Mouse (Mus musculus): ENCODE results near the gene Miip. TPM values are rescaled to one million over a fixed set of nuclear protein-coding genes. Genes with fewer than 3 reads are reported as not detected.
"Not testable (repeated sequence)": the region's sequence is repeated elsewhere in the genome, so short reads cannot be mapped to it uniquely, and the experiment has no call there.

Miip gene
- total RNA-seq, 2 experiments from 2014 or later: 12.8 to 22.4 TPM

DNA sequence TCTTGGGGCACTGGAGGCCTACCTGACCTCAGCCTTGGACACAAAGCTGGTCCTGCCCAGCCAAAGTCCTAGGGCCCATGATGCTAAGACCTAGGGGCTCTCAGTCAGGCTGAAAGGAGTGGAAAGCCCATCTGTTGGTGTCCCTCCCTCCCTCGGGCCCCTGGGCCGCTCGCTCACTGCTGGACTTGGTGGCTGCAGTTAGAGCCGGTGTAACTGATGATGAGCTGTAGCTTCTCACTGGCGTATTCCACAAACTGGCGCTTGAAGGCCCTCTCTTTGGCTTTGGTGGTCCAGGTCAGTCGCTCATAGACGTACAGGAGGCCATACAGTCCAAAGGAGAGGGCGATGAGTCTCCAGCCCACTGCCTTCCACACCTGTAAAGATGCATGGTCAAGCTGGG is 9.9 kb upstream of the Miip start:
- no peak for DNase-seq (ENCODE audit: low spot score in 2 of 2)
- intact Hi-C loops (cut with DNase I): no loop called here

DNA sequence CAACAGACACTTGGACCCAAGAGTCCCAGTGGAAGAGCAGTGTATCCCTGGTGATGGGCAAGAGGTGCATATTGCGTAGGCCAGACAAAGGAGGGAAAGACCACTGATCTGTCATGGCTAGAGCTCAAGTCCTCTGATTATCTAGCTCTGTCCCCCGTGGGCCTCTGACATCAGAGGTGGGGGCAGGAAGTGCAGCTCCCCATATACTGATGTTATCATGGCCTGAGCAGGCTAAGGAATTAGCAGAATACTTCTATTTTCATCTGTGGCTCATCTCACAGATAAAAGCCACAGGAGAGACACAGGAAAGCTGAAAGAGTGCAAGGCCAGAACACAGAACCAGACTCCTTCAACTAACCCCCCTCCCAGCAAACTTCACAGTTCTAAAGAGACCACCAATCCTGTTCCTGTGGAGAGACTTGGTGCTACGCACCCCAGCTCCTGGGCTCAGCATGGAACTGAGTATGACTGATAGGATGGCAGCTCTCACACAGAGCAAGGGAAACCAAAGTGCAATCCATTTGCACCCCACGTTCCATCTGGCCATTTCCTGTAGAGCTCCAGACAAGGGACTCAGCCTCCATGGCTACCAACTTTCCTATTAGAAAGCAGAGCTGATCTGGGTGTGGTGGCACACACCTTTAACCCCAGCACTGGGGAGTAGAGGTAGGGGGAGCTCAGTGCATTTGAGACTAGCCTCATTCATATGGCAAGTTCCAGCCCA is 7.4 kb upstream of the Miip start:
- DNase-seq (ENCODE audit: low spot score in 2 of 2): no peak
- intact Hi-C loops (cut with DNase I): no loop called here

- DNase-seq (ENCODE audit: low spot score in 2 of 2): no peak
- intact Hi-C loops (cut with DNase I): loop anchor here (2.0 to 5.0 kb wide), 2 partner anchors 20 to 427 kb away; partner anchors contain the start of gene Zfp933
Measured at GRCm38 (mm10) chr4:147869238-147869637, 622 bp upstream of the Miip start.

GRCm38 (mm10) chr4:147867563-147868449 is 810 bp downstream of the Miip start:
- no peak for DNase-seq (ENCODE audit: low spot score in 2 of 2)
- intact Hi-C loops (cut with DNase I): loop anchor here (2.0 to 5.0 kb wide), 2 partner anchors 19 to 426 kb away; partner anchors contain the start of gene Zfp933

DNA sequence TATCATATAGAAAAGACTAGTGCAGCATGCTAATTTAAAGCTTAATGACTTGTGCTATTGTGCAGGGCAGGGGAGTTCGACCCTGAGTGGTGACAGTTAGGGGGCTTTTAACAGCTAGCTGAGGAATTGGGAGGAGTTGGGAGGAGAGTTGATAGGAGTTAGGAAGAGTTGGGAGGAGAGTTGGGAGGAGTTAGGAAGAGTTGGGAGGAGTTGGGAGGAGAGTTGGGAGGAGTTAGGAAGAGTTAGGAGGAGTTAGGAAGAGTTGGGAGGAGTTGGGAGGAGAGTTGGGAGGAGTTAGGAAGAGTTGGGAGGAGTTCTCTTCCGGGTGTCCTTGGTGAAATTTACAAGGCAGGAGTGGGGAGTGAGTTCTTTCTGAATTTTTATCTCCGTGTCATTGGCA is 1.8 kb downstream of the Miip start:
- intact Hi-C loops (cut with DNase I): loop anchor here (5.0 kb wide), 1 partner anchor 424 kb away; no protein-coding TSS in a partner anchor
- not testable (repeated sequence) for DNase-seq (ENCODE audit: low spot score in 2 of 2)

DNA sequence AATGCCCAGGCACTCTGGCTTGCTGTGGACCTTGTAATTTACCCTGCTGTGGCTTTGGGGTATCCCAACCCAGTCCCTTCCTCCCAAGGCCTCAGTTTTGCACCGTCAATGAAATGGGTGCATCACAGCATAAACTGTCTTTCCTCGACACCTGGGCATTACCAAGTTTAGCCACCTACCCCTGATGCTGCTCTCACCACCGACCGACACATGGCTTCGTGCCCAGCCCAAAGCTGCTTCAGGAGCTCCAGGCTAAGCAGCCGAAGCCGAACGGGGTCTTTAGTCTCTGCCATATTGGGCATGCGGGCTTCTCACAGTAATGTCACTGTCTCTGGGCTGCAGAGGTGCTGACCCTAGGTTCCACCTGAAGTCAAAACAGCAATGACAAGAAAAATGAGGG is 2.6 kb downstream of the Miip start:
- intact Hi-C loops (cut with DNase I): loop anchor here (5.0 kb wide), 1 partner anchor 424 kb away; no protein-coding TSS in a partner anchor
- no peak for DNase-seq (ENCODE audit: low spot score in 2 of 2)

- intact Hi-C loops (cut with DNase I): loop anchor here (5.0 kb wide), 1 partner anchor 423 kb away; no protein-coding TSS in a partner anchor
- no peak for DNase-seq (ENCODE audit: low spot score in 2 of 2)
Measured at GRCm38 (mm10) chr4:147865651-147866050, 3.0 kb downstream of the Miip start.

DNA sequence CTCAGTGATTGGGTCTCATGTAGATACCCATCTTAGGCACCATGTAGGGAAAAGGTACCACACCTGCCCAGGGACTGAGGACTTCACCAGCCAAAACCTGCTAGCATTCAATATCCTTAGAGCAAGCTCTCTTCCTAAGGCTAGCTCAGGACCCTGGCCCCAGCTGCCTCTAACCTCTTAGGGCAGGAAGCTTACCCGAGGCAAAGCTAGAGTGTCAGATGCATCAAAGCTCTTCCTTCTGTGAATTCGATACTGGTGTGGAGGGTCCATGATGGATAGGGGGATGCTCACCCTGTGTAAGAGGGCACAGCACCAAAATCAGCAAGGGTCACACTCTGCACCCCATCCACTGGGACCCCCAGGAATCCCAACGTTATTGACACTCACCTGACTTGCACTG is 6.6 kb downstream of the Miip start:
- no peak for DNase-seq (ENCODE audit: low spot score in 2 of 2)

DNA sequence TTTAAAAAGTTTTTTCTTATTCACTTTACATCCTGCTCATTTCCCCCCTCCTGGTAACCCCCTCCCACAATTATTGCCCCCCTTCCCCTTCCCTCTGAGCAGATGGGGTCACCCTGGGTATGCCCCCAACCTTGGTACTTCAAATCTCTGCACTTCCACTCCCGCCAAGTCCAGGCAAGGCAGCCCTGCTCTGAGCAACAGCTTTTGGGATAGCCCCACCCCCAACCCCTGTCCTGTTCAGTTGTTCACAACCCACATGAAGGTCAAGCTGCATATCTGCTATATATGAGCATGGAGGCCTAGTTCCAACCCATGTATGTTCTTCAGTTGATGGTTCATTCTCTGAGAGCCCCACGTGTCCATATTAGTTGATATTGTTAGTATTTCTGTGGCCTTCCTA is 17.8 kb downstream of the Miip start:
- intact Hi-C loops (cut with DNase I): no loop called here
- no peak for DNase-seq (ENCODE audit: low spot score in 2 of 2)

More for the DNA sequence above, 6.6 kb downstream of the Miip start:
- intact Hi-C loops (cut with DNase I): no loop called here

GRCm38 (mm10) chr4:147848584-147848991 is 20.0 kb downstream of the Miip start:
- intact Hi-C loops (cut with DNase I): loop anchor here (2.0 kb wide), 1 partner anchor 20 kb away; the partner anchor contains the start of genes Fv1 and Miip
- DNase-seq (ENCODE audit: low spot score in 2 of 2): no peak

- DNase-seq (ENCODE audit: low spot score in 2 of 2): peak; percentile 65 to 77
- intact Hi-C loops (cut with DNase I): loop anchor here (2.0 kb wide), 2 partner anchors 21 kb away; partner anchors contain the start of genes Fv1 and Miip
Measured at GRCm38 (mm10) chr4:147847614-147848583, 20.7 kb downstream of the Miip start, which contains the start of gene Zfp933. TSS of gene Zfp933 (minus strand) at chr4:147848366.

DNA sequence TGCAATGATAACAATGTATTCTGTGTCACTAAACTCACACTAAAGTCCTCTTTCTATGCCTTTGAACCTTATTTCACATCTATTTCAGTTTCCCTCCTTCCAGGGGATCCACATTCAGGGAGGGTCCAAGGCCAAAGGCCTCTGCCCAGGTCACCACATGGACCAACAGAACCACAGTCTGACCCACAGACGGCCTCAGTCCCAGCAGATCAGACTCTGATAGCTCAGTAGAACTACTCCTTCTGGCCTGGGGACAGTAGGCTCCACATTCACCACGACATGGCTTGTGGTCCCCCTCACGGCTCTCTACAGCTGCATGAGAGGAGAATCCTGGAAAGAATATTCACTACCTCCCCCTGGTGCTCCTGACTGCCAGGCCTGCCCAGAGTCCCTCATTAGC is 25.7 kb downstream of the Miip start:
- DNase-seq (ENCODE audit: low spot score in 2 of 2): no peak
- intact Hi-C loops (cut with DNase I): no loop called here

- intact Hi-C loops (cut with DNase I): not testable (repeated sequence)
- DNase-seq (ENCODE audit: low spot score in 2 of 2): peak; percentile 15
Measured at GRCm38 (mm10) chr4:147839282-147839681, 29.3 kb downstream of the Miip start.

GRCm38 (mm10) chr4:147824389-147824788 is 44.2 kb downstream of the Miip start:
- no peak for DNase-seq (ENCODE audit: low spot score in 2 of 2)
- intact Hi-C loops (cut with DNase I): no loop called here

DNA sequence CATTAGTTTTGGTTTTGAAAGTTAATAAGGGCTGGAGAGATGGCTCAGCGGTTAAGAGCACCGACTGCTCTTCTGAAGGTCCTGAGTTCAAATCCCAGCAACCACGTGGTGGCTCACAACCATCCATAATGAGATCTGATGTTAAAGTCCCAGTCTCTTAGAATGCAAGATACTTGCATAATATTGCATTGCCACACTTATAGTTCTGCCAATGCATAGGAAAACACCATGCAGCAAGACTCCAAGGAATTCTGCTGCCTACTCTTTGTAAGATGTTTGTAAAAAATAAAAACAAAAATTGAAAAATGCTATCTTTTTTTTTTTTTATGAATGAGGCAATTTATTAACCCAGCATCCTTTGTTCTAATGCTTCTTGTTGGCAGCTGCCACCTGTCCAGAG is 47.2 kb downstream of the Miip start:
- DNase-seq (ENCODE audit: low spot score in 2 of 2); intact Hi-C loops (cut with DNase I): not testable (repeated sequence)

- DNase-seq (ENCODE audit: low spot score in 2 of 2); intact Hi-C loops (cut with DNase I): not testable (repeated sequence)
Measured at GRCm38 (mm10) chr4:147819659-147820058, 49.0 kb downstream of the Miip start.

GRCm38 (mm10) chr4:147814592-147815167 is 53.9 kb downstream of the Miip start:
- intact Hi-C loops (cut with DNase I): no loop called here
- DNase-seq (ENCODE audit: low spot score in 2 of 2): no peak

GRCm38 (mm10) chr4:147813249-147813765 is 55.3 kb downstream of the Miip start:
- DNase-seq (ENCODE audit: low spot score in 2 of 2): no peak
- intact Hi-C loops (cut with DNase I): no loop called here

Measured in left cerebral cortex, postnatal 36 days (tissue).